Mouse (Mus musculus) hindbrain, postnatal 0 days (tissue): Measurements from ENCODE around the gene Gm10251. TPM values are rescaled to one million over a fixed set of nuclear protein-coding genes. Genes with fewer than 3 reads are reported as not detected.
"Not testable (repeated sequence)": the region's sequence is repeated elsewhere in the genome, so short reads cannot be mapped to it uniquely, and the experiment has no call there.

Experiments used
- ATAC-seq: fragments of 200-750 bp; cut with Nextera tagmentation; 2 replicates; pipeline ENCODE4 v1.8.0; 2017; ENCODE audit warnings: mild to moderate bottlenecking, moderate TSS enrichment, moderate library complexity
- DNase-seq: peaks from one replicate; pipeline ENCODE4 v3.0.0-alpha.2; 2015; ENCODE audit warnings: low spot score
- H3K27ac ChIP-seq: fragments of 300-500 bp; sonication (generic); 2 replicates; pipeline ENCODE4 v1.5.1; 2014; ENCODE audit warnings: mild to moderate bottlenecking
- H3K27me3 ChIP-seq: fragments of 300-500 bp; sonication (generic); 2 replicates; pipeline ENCODE4 v1.6.1; 2014; ENCODE audit warnings: low read length, mixed read lengths; ENCODE audit not compliant: insufficient read depth
- H3K36me3 ChIP-seq: fragments of 300-500 bp; sonication (generic); 2 replicates; pipeline ENCODE4 v1.6.1; 2014; ENCODE audit warnings: low read length, mixed read lengths; ENCODE audit not compliant: insufficient read depth
- H3K4me1 ChIP-seq: fragments of 300-500 bp; sonication (generic); 2 replicates; pipeline ENCODE4 v1.6.1; 2014; ENCODE audit warnings: antibody characterized with exemption, low read length, mixed read lengths; ENCODE audit not compliant: insufficient read depth
- H3K4me2 ChIP-seq: fragments of 300-500 bp; sonication (generic); 2 replicates; pipeline ENCODE4 v1.6.1; 2014; ENCODE audit warnings: low read depth, mild to moderate bottlenecking, low read length, moderate library complexity, mixed read lengths
- H3K4me3 ChIP-seq: fragments of 300-500 bp; sonication (generic); 2 replicates; pipeline ENCODE4 v1.5.1; 2014; ENCODE audit warnings: low read length
- H3K9ac ChIP-seq: fragments of 300-500 bp; sonication (generic); replicated peaks from 2 replicates; pipeline ENCODE4 v1.6.1; 2014; ENCODE audit warnings: mild to moderate bottlenecking, low read length, moderate library complexity, mixed read lengths
- H3K9me3 ChIP-seq: fragments of 300-500 bp; sonication (generic); 2 replicates; pipeline ENCODE4 v1.6.1; 2016; ENCODE audit warnings: low read length, mixed read lengths
- CTCF ChIP-seq: IDR thresholded peaks from 2 replicates; pipeline ENCODE4 v1.5.1; 2016; ENCODE audit warnings: antibody characterized with exemption, control low read depth, low read depth
- WGBS: fragments of 180-500 bp; shearing (Covaris S2); extraction: QIAGEN DNeasy Blood & Tissue Kit; methylation state at CpG from one replicate; pipeline ENCODE4 v1.1.7; 2014; 5-methylcytosine and 5-hydroxymethylcytosine counted together
- polyA plus RNA-seq: library from polyadenylated mRNA; unstranded; fragments of >200 nt; fragmentation: Nextera tagmentation; extraction: Ambion mirVana; gene quantifications from 2 replicates; pipeline ENCODE4 v1.2.1, GENCODE M21; 2015
- total RNA-seq: library from RNA; depleted of rRNA; stranded (reverse); fragments of >200 nt; gene quantifications from 2 replicates; pipeline ENCODE4 v1.2.3, GENCODE M21; 2014; rRNA removed

The Gm10251 gene
- total RNA-seq (not detected in 2 replicates), polyA plus RNA-seq (not detected in 2 replicates)

- H3K36me3 ChIP-seq, H3K4me1 ChIP-seq, H3K4me3 ChIP-seq, H3K27ac ChIP-seq, H3K4me2 ChIP-seq, DNase-seq, H3K9me3 ChIP-seq, H3K9ac ChIP-seq, H3K27me3 ChIP-seq, ATAC-seq: not testable (repeated sequence)
- WGBS = no CpG with 5 or more reads among the region's 1 CpGs
Observed at GRCm38 (mm10) chr14:6684070-6684469, at the start of gene Gm10251. Gene Gm10251 (minus strand): TSS chr14:6684170.

GRCm38 (mm10) chr14:6720151-6720550 is 36.2 kb upstream of the Gm10251 start, which contains the start of gene Gm8050:
Gene Gm8050 (minus strand): TSS chr14:6720251.
- H3K9me3 ChIP-seq, H3K27me3 ChIP-seq, H3K36me3 ChIP-seq, DNase-seq, H3K4me3 ChIP-seq, H3K4me2 ChIP-seq, H3K9ac ChIP-seq, H3K27ac ChIP-seq, ATAC-seq, H3K4me1 ChIP-seq: not testable (repeated sequence)
- WGBS = no CpG with 5 or more reads among the region's 2 CpGs

- not testable (repeated sequence) for H3K9ac ChIP-seq, H3K9me3 ChIP-seq, H3K4me2 ChIP-seq, ATAC-seq, DNase-seq, H3K27me3 ChIP-seq, H3K36me3 ChIP-seq, H3K4me1 ChIP-seq, H3K4me3 ChIP-seq, H3K27ac ChIP-seq
- WGBS = 90% methylated on average over 1 of the region's 2 CpGs
Observed at GRCm38 (mm10) chr14:6622318-6622717, 61.7 kb downstream of the Gm10251 start, which contains the start of gene Gm3460. Gene Gm3460 (minus strand): TSS chr14:6622418.

- not testable (repeated sequence) for H3K36me3 ChIP-seq, H3K9ac ChIP-seq, ATAC-seq, DNase-seq, H3K9me3 ChIP-seq, H3K4me3 ChIP-seq, H3K27ac ChIP-seq, H3K27me3 ChIP-seq, H3K4me1 ChIP-seq, H3K4me2 ChIP-seq
- no CpG with 5 or more reads among the region's 1 CpGs for WGBS
Observed at GRCm38 (mm10) chr14:6606436-6606835, 77.5 kb downstream of the Gm10251 start.

GRCm38 (mm10) chr14:6605004-6605403 is 79.0 kb downstream of the Gm10251 start:
- DNase-seq = peak; percentile 69
- not testable (repeated sequence) for ATAC-seq, H3K27me3 ChIP-seq, H3K9ac ChIP-seq, H3K27ac ChIP-seq, H3K9me3 ChIP-seq, H3K36me3 ChIP-seq, H3K4me1 ChIP-seq
- peak overlapping the region; percentile 51 for H3K4me2 ChIP-seq
- H3K4me3 ChIP-seq = peak overlapping the region; percentile 30
- 0% methylated on average over 11 of the region's 20 CpGs for WGBS
- TF ChIP-seq CTCF = peak; percentile 62

GRCm38 (mm10) chr14:6604551-6604950 is 79.4 kb downstream of the Gm10251 start:
- not testable (repeated sequence) for H3K36me3 ChIP-seq, H3K9ac ChIP-seq, H3K27me3 ChIP-seq, ATAC-seq, H3K27ac ChIP-seq, H3K4me1 ChIP-seq, H3K9me3 ChIP-seq
- WGBS = 4% methylated on average over 18 of the region's 20 CpGs
- H3K4me3 ChIP-seq = peak overlapping the region; percentile 30
- peak overlapping the region; percentile 51 for H3K4me2 ChIP-seq
- peak; percentile 1 for DNase-seq

- 33% methylated on average over 1 of the region's 2 CpGs for whole genome bisulfite sequencing
Observed at GRCm38 (mm10) chr14:6590513-6590912, 93.5 kb downstream of the Gm10251 start, which contains the start of gene Gm3629. Gene Gm3629 (minus strand): TSS chr14:6590613.

More at GRCm38 (mm10) chr14:6590513-6590912, 93.5 kb downstream of the Gm10251 start, which contains the start of gene Gm3629:
- H3K9ac ChIP-seq, DNase-seq, H3K4me3 ChIP-seq, H3K4me2 ChIP-seq, H3K27me3 ChIP-seq, H3K9me3 ChIP-seq, H3K36me3 ChIP-seq, ATAC-seq, H3K27ac ChIP-seq, H3K4me1 ChIP-seq: not testable (repeated sequence)

Other genes starting within 250 kb of the Gm10251 start
- not detected in 2 replicates for gene Gm3594, start 239.6 kb downstream of the Gm10251 start, total RNA-seq
- gene Gm3594, start 239.6 kb downstream of the Gm10251 start, polyA plus RNA-seq = not detected in 2 replicates
- gene Gm8356, start 146.9 kb downstream of the Gm10251 start, total RNA-seq = not detected in 2 replicates
- not detected in 2 replicates for gene Gm8356, start 146.9 kb downstream of the Gm10251 start, polyA plus RNA-seq
- gene Gm3629, start 93.6 kb downstream of the Gm10251 start, total RNA-seq = 0.18 TPM in 1 of 2 replicates, not detected in the other
- gene Gm3629, start 93.6 kb downstream of the Gm10251 start, polyA plus RNA-seq = 0.55 and 1.8 TPM in 2 replicates
- not detected in 2 replicates for gene Gm3460, start 61.8 kb downstream of the Gm10251 start, total RNA-seq
- gene Gm3460, start 61.8 kb downstream of the Gm10251 start, polyA plus RNA-seq = 0.45 TPM in 1 of 2 replicates, not detected in the other
- gene Gm8050, start 36.1 kb upstream of the Gm10251 start, total RNA-seq = not detected in 2 replicates
- not detected in 2 replicates for gene Gm8050, start 36.1 kb upstream of the Gm10251 start, polyA plus RNA-seq
- 6.0 and 9.5 TPM in 2 replicates for gene Gm3636, start 58.2 kb upstream of the Gm10251 start, total RNA-seq
- 12.5 and 13.4 TPM in 2 replicates for gene Gm3636, start 58.2 kb upstream of the Gm10251 start, polyA plus RNA-seq
- not detected in 2 replicates for gene Gm8362, start 90.2 kb upstream of the Gm10251 start, total RNA-seq
- gene Gm8362, start 90.2 kb upstream of the Gm10251 start, polyA plus RNA-seq = not detected in 2 replicates
- not detected in 2 replicates for gene Gm3642, start 156.1 kb upstream of the Gm10251 start, total RNA-seq
- not detected in 2 replicates for gene Gm3642, start 156.1 kb upstream of the Gm10251 start, polyA plus RNA-seq
- gene Gm3667, start 205.8 kb upstream of the Gm10251 start, total RNA-seq = 5.2 and 6.8 TPM in 2 replicates
- gene Gm3667, start 205.8 kb upstream of the Gm10251 start, polyA plus RNA-seq = 11.2 and 13.7 TPM in 2 replicates